Mouse (Mus musculus) mouse trophoblast stem cell (cell line): ENCODE measurements around the gene Scml4.

ENCODE experiments used
- in situ Hi-C, 2 experiments: fragments of 300-500 bp; cut with MseI, MboI; formaldehyde crosslinking; loops; 2 replicates in 1 of 2; 3 replicates in 1 of 2; pipeline ENCODE4 v1.15.1; 2025

The Scml4 gene

GRCm38 (mm10) chr10:42861446-42861845, 1.3 kb downstream of the Scml4 start:
- in situ Hi-C loops, result no loop called here

GRCm38 (mm10) chr10:42862102-42862740, 2.1 kb downstream of the Scml4 start:
- in situ Hi-C loops, result no loop called here

DNA sequence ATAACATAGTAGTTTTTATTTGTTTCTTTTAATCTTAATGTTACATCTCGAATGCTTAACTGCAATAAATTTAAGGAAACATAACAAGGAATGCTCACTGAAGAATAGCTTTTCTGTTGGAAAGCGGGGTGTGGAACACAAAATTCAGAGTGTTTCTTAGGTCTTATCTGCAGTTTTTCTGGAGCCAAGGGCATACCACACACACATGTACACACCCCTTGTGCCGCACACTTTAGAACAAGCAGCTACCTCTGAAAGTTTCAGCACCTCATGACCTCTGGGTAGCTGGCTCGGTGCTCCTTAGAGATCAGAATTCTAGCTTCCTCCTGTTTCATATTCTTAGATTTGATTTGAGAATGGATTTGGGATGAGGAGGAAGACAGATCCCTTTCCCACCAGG, 2.6 kb downstream of the Scml4 start:
- in situ Hi-C loops, result no loop called here

- in situ Hi-C loops, result no loop called here
Measured at GRCm38 (mm10) chr10:42863621-42864391, 3.6 kb downstream of the Scml4 start.

DNA sequence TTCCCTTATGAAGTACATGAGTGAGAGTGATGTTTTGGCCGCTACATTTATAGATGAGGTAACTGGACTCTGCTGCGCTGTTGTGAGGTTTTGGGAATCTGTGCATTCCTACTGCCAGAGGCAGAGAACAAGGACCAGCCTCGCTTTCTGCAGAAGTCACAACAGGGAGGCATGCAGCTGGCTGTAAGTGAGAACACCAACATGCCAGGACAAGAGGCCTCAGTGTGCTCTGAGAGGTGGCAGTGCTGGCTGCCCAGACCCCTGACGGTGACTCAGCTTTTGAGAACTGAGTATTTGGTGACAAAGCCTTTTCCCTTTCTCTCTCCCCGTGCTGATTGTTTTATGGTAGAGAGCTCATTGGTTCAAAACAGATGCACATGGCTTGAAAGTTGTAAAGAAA, 4.5 kb downstream of the Scml4 start:
- in situ Hi-C loops, result no loop called here

GRCm38 (mm10) chr10:42868416-42868815, 8.2 kb downstream of the Scml4 start:
- in situ Hi-C loops, result no loop called here

DNA sequence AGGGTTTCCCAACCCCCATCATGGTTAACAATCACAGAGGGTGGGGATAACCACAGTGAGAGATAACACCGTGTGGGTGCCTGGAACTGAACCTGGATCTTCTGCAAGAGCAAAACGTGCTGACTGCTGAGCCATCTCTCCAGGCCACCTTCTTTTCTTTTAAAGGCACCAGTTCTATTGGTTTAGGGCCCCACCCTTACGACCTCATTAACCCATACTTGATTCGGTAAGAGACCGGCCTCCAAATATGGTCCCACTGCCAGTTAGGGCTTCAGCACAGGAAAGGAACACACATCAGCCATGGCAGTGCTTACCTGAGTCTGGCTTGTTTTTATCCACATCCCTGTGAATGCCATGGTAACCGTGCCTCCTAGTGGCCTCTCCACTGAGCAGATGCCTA, 9.3 kb downstream of the Scml4 start:
- in situ Hi-C loops, result no loop called here

GRCm38 (mm10) chr10:42872269-42873010, 12.3 kb downstream of the Scml4 start:
- in situ Hi-C loops, result no loop called here

- in situ Hi-C loops, result no loop called here
Measured at GRCm38 (mm10) chr10:42873077-42873595, 13.0 kb downstream of the Scml4 start.

- in situ Hi-C loops, result no loop called here
Measured at GRCm38 (mm10) chr10:42876172-42876571, 16.0 kb downstream of the Scml4 start.

GRCm38 (mm10) chr10:42879269-42879681, 19.1 kb downstream of the Scml4 start:
- in situ Hi-C loops, result no loop called here

- in situ Hi-C loops, result no loop called here
Measured at GRCm38 (mm10) chr10:42879682-42880081, 19.5 kb downstream of the Scml4 start.

DNA sequence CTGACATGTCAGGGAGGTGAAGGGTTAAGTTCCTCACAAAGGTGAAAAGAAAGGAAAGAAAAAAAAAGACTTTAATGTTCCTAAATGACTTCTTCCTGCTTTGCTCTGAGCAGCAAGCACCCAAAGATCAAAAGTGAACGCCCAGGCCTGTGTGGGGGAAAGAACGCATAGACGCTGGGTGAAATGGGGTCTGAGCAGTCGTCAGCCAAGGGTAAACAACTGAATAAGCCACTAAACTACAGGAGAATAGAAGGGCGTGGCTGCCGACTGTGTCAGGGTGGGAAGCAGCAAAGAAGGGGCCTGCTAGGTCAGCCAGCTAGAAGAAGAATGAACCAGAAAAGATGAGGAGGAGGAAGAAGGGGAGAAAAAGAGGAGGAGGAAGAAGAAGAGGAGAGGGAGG, 26.9 kb downstream of the Scml4 start:
- in situ Hi-C loops, result no loop called here

- in situ Hi-C loops, result no loop called here
Measured at GRCm38 (mm10) chr10:42888241-42888640, 28.1 kb downstream of the Scml4 start.

- in situ Hi-C loops, result no loop called here
Measured at GRCm38 (mm10) chr10:42890365-42890764, 30.2 kb downstream of the Scml4 start.

GRCm38 (mm10) chr10:42892250-42892649, 32.1 kb downstream of the Scml4 start:
- in situ Hi-C loops, result no loop called here

DNA sequence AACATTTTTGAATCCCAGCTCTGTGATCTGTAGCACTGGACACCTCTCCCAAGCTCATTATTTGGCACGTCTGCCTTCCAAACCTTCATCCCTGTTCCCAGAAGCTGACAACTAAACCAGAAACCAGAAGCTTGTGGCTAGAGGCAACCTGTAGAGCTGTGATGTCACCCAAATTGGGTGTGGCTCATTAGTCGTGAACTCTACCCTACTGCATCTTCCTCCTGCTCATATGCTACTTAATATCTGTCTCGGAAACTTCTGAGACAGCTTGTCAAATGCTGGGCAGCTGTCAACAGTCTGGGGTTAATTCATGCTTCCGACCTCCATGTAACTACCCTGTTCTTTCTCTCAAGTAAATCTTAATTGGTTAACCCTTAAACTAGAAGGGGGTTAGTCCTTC, 32.8 kb downstream of the Scml4 start:
- in situ Hi-C loops, result no loop called here

- in situ Hi-C loops, result no loop called here
Measured at GRCm38 (mm10) chr10:42893857-42894256, 33.7 kb downstream of the Scml4 start.

GRCm38 (mm10) chr10:42894263-42894662, 34.1 kb downstream of the Scml4 start:
- in situ Hi-C loops, result no loop called here

- in situ Hi-C loops, result no loop called here
Measured at GRCm38 (mm10) chr10:42894696-42895095, 34.5 kb downstream of the Scml4 start.

- in situ Hi-C loops, result no loop called here
Measured at GRCm38 (mm10) chr10:42896621-42897020, 36.5 kb downstream of the Scml4 start.

DNA sequence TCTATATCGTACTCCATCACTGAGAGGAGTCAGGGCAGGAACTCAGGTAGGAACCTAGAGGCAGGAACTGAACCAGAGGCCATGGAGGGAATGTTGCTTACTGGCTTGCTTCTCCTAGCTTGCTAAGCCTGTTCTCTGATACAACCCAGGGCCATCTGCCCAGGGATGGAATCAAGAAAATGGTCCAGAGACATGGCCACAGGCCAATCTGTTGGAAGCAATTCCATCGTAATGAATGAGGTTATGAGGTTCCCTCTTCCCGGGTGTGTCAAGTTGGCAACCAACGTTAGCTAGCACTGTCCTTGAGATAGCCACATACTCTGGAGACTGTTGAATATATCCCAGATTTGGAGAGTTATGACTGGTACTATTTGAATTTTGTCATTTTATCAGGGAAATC, 37.0 kb downstream of the Scml4 start:
- in situ Hi-C loops, result no loop called here
